Mouse (Mus musculus) stomach, embryonic 14.5 days (tissue): Measurements from ENCODE around the gene Slc13a3. TPM values are rescaled to one million over a fixed set of nuclear protein-coding genes. Genes with fewer than 3 reads are reported as not detected.

ENCODE experiments used
- ATAC-seq: fragments of 200-750 bp; cut with Nextera tagmentation; 2 replicates; pipeline ENCODE4 v1.8.0; 2017; ENCODE audit warnings: low read depth, moderate TSS enrichment; ENCODE audit not compliant: insufficient number of reproducible peaks, insufficient read depth, low FRiP score
- H3K27ac ChIP-seq: fragments of 300-500 bp; sonication (generic); 2 replicates; pipeline ENCODE4 v1.5.1; 2014; ENCODE audit warnings: mild to moderate bottlenecking, low read length, moderate library complexity, mixed read lengths
- H3K27me3 ChIP-seq: fragments of 300-500 bp; sonication (generic); 2 replicates; pipeline ENCODE4 v1.6.1; 2014; ENCODE audit warnings: low read length, control low read depth, mixed read lengths; ENCODE audit not compliant: control insufficient read depth, insufficient read depth
- H3K36me3 ChIP-seq: fragments of 300-500 bp; sonication (generic); 2 replicates; pipeline ENCODE4 v1.6.1; 2014; ENCODE audit warnings: mild to moderate bottlenecking, control low read depth, low read length, moderate library complexity, mixed read lengths; ENCODE audit not compliant: control insufficient read depth, insufficient read depth
- H3K4me1 ChIP-seq: fragments of 300-500 bp; sonication (generic); 2 replicates; pipeline ENCODE4 v1.6.1; 2014; ENCODE audit warnings: low read length, control low read depth, mixed read lengths; ENCODE audit not compliant: control insufficient read depth, insufficient read depth
- H3K4me2 ChIP-seq: fragments of 300-500 bp; sonication (generic); replicated peaks from 2 replicates; pipeline ENCODE4 v1.6.1; 2014; ENCODE audit warnings: low read depth, low read length, control low read depth
- H3K4me3 ChIP-seq: fragments of 300-500 bp; sonication (generic); 2 replicates; pipeline ENCODE4 v1.5.1; 2014; ENCODE audit warnings: low read depth, low read length, control low read depth
- H3K9ac ChIP-seq: fragments of 300-500 bp; sonication (generic); replicated peaks from 2 replicates; pipeline ENCODE4 v1.6.1; 2014; ENCODE audit warnings: low read depth, mild to moderate bottlenecking, control low read depth, low read length, moderate library complexity, mixed read lengths
- H3K9me3 ChIP-seq: fragments of 300-500 bp; sonication (generic); 2 replicates; pipeline ENCODE4 v1.6.1; 2016; ENCODE audit warnings: low read depth, low read length, control low read depth; ENCODE audit not compliant: control insufficient read depth
- WGBS: fragments of 180-500 bp; shearing (Covaris S2); extraction: QIAGEN DNeasy Blood & Tissue Kit; methylation state at CpG from one replicate; pipeline ENCODE4 v1.1.7; 2014; 5-methylcytosine and 5-hydroxymethylcytosine counted together
- polyA plus RNA-seq: library from polyadenylated mRNA; unstranded; fragments of >200 nt; fragmentation: Nextera tagmentation; extraction: Ambion mirVana; gene quantifications from 2 replicates; pipeline ENCODE4 v1.2.1, GENCODE M21; 2014

The Slc13a3 gene
- polyA plus RNA-seq, 1 experiment from 2014 or later = 0.38 TPM

GRCm38 (mm10) chr2:165503259-165504203 lies 30.5 kb upstream of the Slc13a3 start, which contains the start of gene Slc2a10:
Slc2a10 (plus strand) TSS chr2:165503787.
- Histone ChIP-seq H3K4me2 (peak within 1 kb of the TSS; percentile 78), H3K27me3 (no peaks in the 10 kb centered on the region), H3K4me1 (peaks cover 17% of the 10 kb centered on the region; the same call in 1 of the 2 replicates), H3K36me3 (no peaks in the 10 kb centered on the region), H3K9ac (peak within 1 kb of the TSS; percentile 60; the same call in 1 of the 2 replicates), H3K27ac (peak within 1 kb of the TSS; percentile 63; the same call in 1 of the 2 replicates), H3K9me3 (no peaks in the 10 kb centered on the region), H3K4me3 (peak within 1 kb of the TSS; percentile 45)
- ATAC-seq = peak; percentile 78
- 3% methylated on average over 31 of the region's 32 CpGs for WGBS

- 42% methylated on average over 6 of the region's 6 CpGs for WGBS
- H3K9ac ChIP-seq = no peak overlapping the region
- no peak overlapping the region for H3K4me2 ChIP-seq
- H3K4me3 ChIP-seq = no peak overlapping the region
- H3K4me1 ChIP-seq = 0 out of 2 replicates have a peak, but pooled peaks cover 9% of the 10 kb centered on the region
- H3K9me3 ChIP-seq = no peaks in the 10 kb centered on the region
- ATAC-seq = no peak
- no peaks in the 10 kb centered on the region for H3K27me3 ChIP-seq
- H3K36me3 ChIP-seq = no peaks in the 10 kb centered on the region
- no peak overlapping the region for H3K27ac ChIP-seq
Observed at GRCm38 (mm10) chr2:165498816-165499215, 25.8 kb upstream of the Slc13a3 start.

GRCm38 (mm10) chr2:165497706-165498275 lies 24.8 kb upstream of the Slc13a3 start:
- WGBS = 60% methylated on average over 2 of the region's 2 CpGs
- ATAC-seq = no peak
- Histone ChIP-seq H3K27ac (no peak overlapping the region), H3K4me2 (no peak overlapping the region), H3K9me3 (no peaks in the 10 kb centered on the region), H3K36me3 (no peaks in the 10 kb centered on the region), H3K9ac (no peak overlapping the region), H3K4me1 (0 out of 2 replicates have a peak, but pooled peaks cover 5% of the 10 kb centered on the region), H3K27me3 (no peaks in the 10 kb centered on the region), H3K4me3 (no peak overlapping the region)

- Histone ChIP-seq H3K9ac (no peak overlapping the region), H3K4me1 (peaks cover 7% of the 10 kb centered on the region; the same call in 1 of the 2 replicates)
- ATAC-seq = no peak
Observed at GRCm38 (mm10) chr2:165496251-165496650, 23.2 kb upstream of the Slc13a3 start.

GRCm38 (mm10) chr2:165494495-165494894 lies 21.5 kb upstream of the Slc13a3 start:
- no peaks in the 10 kb centered on the region for H3K27me3 ChIP-seq
- H3K36me3 ChIP-seq = peaks cover 13% of the 10 kb centered on the region; the same call in 1 of the 2 replicates
- H3K27ac ChIP-seq = no peak overlapping the region
- ATAC-seq = no peak
- H3K9ac ChIP-seq = no peak overlapping the region
- no peak overlapping the region for H3K4me2 ChIP-seq
- H3K4me1 ChIP-seq = peaks cover 7% of the 10 kb centered on the region; the same call in 1 of the 2 replicates
- no peak overlapping the region for H3K4me3 ChIP-seq
- H3K9me3 ChIP-seq = no peaks in the 10 kb centered on the region
- 38% methylated on average over 2 of the region's 2 CpGs for WGBS

More at GRCm38 (mm10) chr2:165496251-165496650, 23.2 kb upstream of the Slc13a3 start:
- Histone ChIP-seq H3K9me3 (no peaks in the 10 kb centered on the region), H3K27me3 (no peaks in the 10 kb centered on the region), H3K36me3 (no peaks in the 10 kb centered on the region), H3K4me2 (no peak overlapping the region), H3K27ac (no peak overlapping the region), H3K4me3 (no peak overlapping the region)

GRCm38 (mm10) chr2:165493587-165494210 lies 20.7 kb upstream of the Slc13a3 start:
- H3K27ac ChIP-seq = no peak overlapping the region; the same call in 1 of the 2 replicates
- peaks cover 21% of the 10 kb centered on the region; the same call in 1 of the 2 replicates for H3K36me3 ChIP-seq
- H3K4me1 ChIP-seq = peaks cover 7% of the 10 kb centered on the region; the same call in 1 of the 2 replicates
- H3K9ac ChIP-seq = peak overlapping the region; percentile 84; the same call in 1 of the 2 replicates
- no peaks in the 10 kb centered on the region for H3K9me3 ChIP-seq
- WGBS = 23% methylated on average over 17 of the region's 17 CpGs
- no peaks in the 10 kb centered on the region for H3K27me3 ChIP-seq
- H3K4me3 ChIP-seq = peak overlapping the region; percentile 70
- peak overlapping the region; percentile 92 for H3K4me2 ChIP-seq
- no peak for ATAC-seq

- peak; percentile 89 for ATAC-seq
- peaks cover 7% of the 10 kb centered on the region; the same call in 1 of the 2 replicates for H3K4me1 ChIP-seq
- no peaks in the 10 kb centered on the region for H3K27me3 ChIP-seq
- under 1% methylated on average over 73 of the region's 84 CpGs for WGBS
- peak within 1 kb of the TSS; percentile 84 for H3K9ac ChIP-seq
- peak within 1 kb of the TSS; percentile 92 for H3K4me2 ChIP-seq
- peaks cover 22% of the 10 kb centered on the region; the same call in 1 of the 2 replicates for H3K36me3 ChIP-seq
- H3K9me3 ChIP-seq = no peaks in the 10 kb centered on the region
- H3K4me3 ChIP-seq = peak within 1 kb of the TSS; percentile 70
- peak within 1 kb of the TSS; percentile 67; the same call in 1 of the 2 replicates for H3K27ac ChIP-seq
Observed at GRCm38 (mm10) chr2:165492648-165493553, 19.9 kb upstream of the Slc13a3 start, which contains the start of gene Trp53rka. Trp53rka (minus strand) TSS chr2:165493324.
